Mouse (Mus musculus) embryonic facial prominence, embryonic 13.5 days (tissue): ENCODE measurements at regions not wholly inside any gene's neighbourhood (a gene's known extent, or its start where the extent isn't known, plus 50 kb on each side); places are given as distances from the start of the nearest gene placed in this dataset.

ENCODE experiments used
- ATAC-seq: fragments of 200-750 bp; cut with Nextera tagmentation; 2 replicates; pipeline ENCODE4 v1.8.0; 2017; ENCODE audit warnings: low read depth; ENCODE audit not compliant: insufficient number of reproducible peaks, insufficient read depth, low FRiP score, low TSS enrichment
- H3K27ac ChIP-seq: fragments of 300-500 bp; sonication (generic); 2 replicates; pipeline ENCODE4 v1.5.1; 2015; ENCODE audit warnings: moderate library complexity, mild to moderate bottlenecking, inconsistent platforms
- H3K27me3 ChIP-seq: fragments of 300-500 bp; sonication (generic); 2 replicates; pipeline ENCODE4 v1.6.1; 2015; ENCODE audit warnings: mild to moderate bottlenecking, inconsistent platforms
- H3K36me3 ChIP-seq: fragments of 300-500 bp; sonication (generic); 2 replicates; pipeline ENCODE4 v1.6.1; 2015; ENCODE audit warnings: mild to moderate bottlenecking, inconsistent platforms
- H3K4me1 ChIP-seq: fragments of 300-500 bp; sonication (generic); 2 replicates; pipeline ENCODE4 v1.6.1; 2015; ENCODE audit warnings: inconsistent platforms
- H3K4me2 ChIP-seq: fragments of 300-500 bp; sonication (generic); 2 replicates; pipeline ENCODE4 v1.6.1; 2015; ENCODE audit warnings: moderate library complexity, mild to moderate bottlenecking, inconsistent platforms
- H3K4me3 ChIP-seq: fragments of 300-500 bp; sonication (generic); 2 replicates; pipeline ENCODE4 v1.5.1; 2015; ENCODE audit warnings: mild to moderate bottlenecking, inconsistent platforms
- H3K9ac ChIP-seq: fragments of 300-500 bp; sonication (generic); 2 replicates; pipeline ENCODE4 v1.6.1; 2015; ENCODE audit warnings: mild to moderate bottlenecking, inconsistent platforms
- H3K9me3 ChIP-seq: fragments of 300-500 bp; sonication (generic); 2 replicates; pipeline ENCODE4 v1.6.1; 2016; ENCODE audit warnings: inconsistent platforms
- WGBS: fragments of 180-500 bp; shearing (Covaris S2); methylation state at CpG from one replicate; pipeline ENCODE4 v1.1.7; 2015; ENCODE audit warnings: mixed read lengths; 5-methylcytosine and 5-hydroxymethylcytosine counted together

DNA sequence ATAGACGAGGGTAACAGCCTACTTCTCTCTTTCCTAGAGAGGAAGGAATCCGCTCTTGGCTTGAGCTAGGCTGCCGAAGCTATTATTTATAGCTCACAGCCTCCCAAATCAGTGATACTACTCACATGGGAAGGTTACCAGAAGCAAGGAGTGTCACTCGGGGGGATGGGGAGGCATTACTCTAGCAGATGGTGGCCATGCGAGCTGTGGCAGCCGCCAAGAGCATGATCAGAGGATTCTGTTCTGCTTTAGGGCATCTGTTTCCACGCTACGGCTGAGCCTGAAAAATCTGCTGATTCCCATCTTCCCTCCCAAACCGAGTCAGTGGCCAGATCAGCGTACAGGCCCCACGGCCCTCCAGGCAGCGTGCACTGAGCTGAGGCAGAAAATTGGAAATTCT, 79.5 kb downstream of the Kctd12 start:
- Histone ChIP-seq H3K36me3 (no peaks in the 10 kb centered on the region), H3K9ac (0 out of 2 replicates have a peak overlapping the region, but pooled peaks have one; percentile 8), H3K4me2 (peak overlapping the region; percentile 46), H3K4me3 (no peak overlapping the region), H3K27me3 (no peaks in the 10 kb centered on the region), H3K9me3 (no peaks in the 10 kb centered on the region), H3K27ac (peak overlapping the region; percentile 41), H3K4me1 (peaks cover 8% of the 10 kb centered on the region)
- 16% methylated on average over 12 of the region's 12 CpGs for WGBS
- ATAC-seq: no peak

DNA sequence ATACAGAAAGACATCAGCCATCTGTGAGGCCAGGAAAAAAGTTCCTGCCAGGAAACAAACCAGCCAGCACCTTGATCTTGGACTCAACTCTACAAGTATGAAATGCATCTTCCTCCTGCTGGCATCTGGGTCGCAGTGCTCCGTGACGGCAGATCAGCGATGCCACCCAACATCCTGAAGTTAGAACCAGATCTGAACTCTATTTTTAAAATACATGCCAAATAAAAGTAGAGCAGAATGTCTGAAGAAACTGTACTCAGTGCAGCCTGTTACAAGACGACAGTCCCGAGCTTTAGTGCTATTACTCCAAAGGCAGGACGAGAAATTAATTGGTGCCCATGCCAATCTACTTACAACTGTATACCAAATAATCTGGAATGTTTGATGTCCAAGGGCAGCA, 80.2 kb downstream of the Kctd12 start:
- 65% methylated on average over 7 of the region's 7 CpGs for WGBS
- peak overlapping the region; percentile 41; the same call in 1 of the 2 replicates for H3K27ac ChIP-seq
- no peak overlapping the region for H3K4me3 ChIP-seq
- no peaks in the 10 kb centered on the region for H3K9me3 ChIP-seq
- no peaks in the 10 kb centered on the region for H3K27me3 ChIP-seq
- no peak overlapping the region for H3K4me2 ChIP-seq
- H3K9ac ChIP-seq: no peak overlapping the region
- no peak for ATAC-seq
- peaks cover 8% of the 10 kb centered on the region for H3K4me1 ChIP-seq
- no peaks in the 10 kb centered on the region for H3K36me3 ChIP-seq

DNA sequence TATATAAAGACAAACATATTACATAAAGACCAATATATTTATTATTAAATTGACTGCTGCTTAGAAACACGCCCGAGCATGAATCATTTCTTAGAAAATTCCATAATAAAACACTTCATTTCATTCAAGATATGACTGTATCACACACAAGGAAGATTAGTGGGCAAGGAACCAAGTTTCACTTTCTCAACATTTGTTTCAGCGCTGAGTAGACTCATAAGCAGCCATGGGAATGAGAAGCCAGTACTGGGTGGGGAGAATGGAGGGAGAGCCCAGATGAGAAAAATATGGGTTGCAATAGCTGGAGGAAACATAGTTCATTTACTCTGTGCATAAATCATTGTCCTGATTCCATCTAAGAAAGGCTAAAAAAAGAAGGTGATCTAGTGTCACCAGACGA, 84.0 kb downstream of the Kctd12 start:
- Histone ChIP-seq H3K4me3 (no peak overlapping the region), H3K9ac (no peak overlapping the region), H3K27me3 (no peaks in the 10 kb centered on the region), H3K27ac (no peak overlapping the region), H3K4me2 (no peak overlapping the region), H3K9me3 (no peaks in the 10 kb centered on the region), H3K36me3 (no peaks in the 10 kb centered on the region), H3K4me1 (peaks cover 8% of the 10 kb centered on the region)
- WGBS: 84% methylated on average over 4 of the region's 4 CpGs
- ATAC-seq: no peak

DNA sequence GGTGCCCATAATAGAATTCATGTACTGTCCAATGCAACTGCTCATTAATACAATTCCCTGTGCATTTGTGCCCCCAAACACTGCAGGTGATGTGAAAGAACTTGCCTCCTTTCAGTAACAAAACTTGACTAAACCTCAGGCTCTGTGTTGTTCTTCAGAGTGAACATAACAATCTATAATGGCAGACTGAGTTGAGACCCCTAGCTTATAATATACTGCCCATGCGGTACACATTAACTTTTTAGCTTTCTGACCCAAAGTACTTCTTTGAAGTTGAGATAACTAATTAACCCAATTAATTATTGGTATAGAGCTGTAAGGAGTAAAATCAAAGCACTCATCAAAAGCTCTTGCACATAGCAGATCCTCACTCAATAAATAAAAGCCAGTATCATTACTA, 85.4 kb downstream of the Kctd12 start:
- no peak overlapping the region for H3K27ac ChIP-seq
- no peaks in the 10 kb centered on the region for H3K9me3 ChIP-seq
- no peak for ATAC-seq
- peaks cover under 1% of the 10 kb centered on the region; the same call in 1 of the 2 replicates for H3K4me1 ChIP-seq
- 84% methylated on average over 1 of the region's 1 CpGs for WGBS
- H3K4me3 ChIP-seq: no peak overlapping the region
- H3K27me3 ChIP-seq: no peaks in the 10 kb centered on the region
- H3K36me3 ChIP-seq: no peaks in the 10 kb centered on the region
- H3K9ac ChIP-seq: no peak overlapping the region
- H3K4me2 ChIP-seq: no peak overlapping the region

DNA sequence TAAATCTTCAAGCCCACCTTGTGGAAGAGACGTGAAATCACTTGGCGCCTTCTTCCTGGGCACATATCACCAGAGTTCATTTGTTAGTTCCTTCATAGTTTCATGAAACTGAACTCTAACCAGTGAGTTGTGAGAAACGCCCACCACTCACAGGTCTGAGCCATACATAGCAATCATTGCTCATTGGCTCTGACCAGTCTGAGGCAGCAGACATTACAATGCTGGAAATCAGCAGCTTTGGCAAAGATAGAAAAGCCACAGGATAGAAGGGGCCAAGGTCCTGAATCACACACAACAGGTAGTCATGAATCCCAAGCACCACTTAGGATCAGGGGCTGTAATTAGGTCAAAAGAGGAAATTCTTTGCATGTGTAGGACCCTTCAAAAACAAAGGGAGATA, 85.9 kb downstream of the Kctd12 start:
- H3K4me1 ChIP-seq: peaks cover 5% of the 10 kb centered on the region
- no peak for ATAC-seq
- H3K4me2 ChIP-seq: no peak overlapping the region
- H3K27me3 ChIP-seq: no peaks in the 10 kb centered on the region
- 85% methylated on average over 3 of the region's 3 CpGs for WGBS
- H3K4me3 ChIP-seq: no peak overlapping the region
- H3K9me3 ChIP-seq: no peaks in the 10 kb centered on the region
- H3K27ac ChIP-seq: no peak overlapping the region
- no peaks in the 10 kb centered on the region for H3K36me3 ChIP-seq
- no peak overlapping the region for H3K9ac ChIP-seq

- Histone ChIP-seq H3K4me3 (no peak overlapping the region), H3K27ac (no peak overlapping the region), H3K4me2 (no peak overlapping the region), H3K36me3 (no peaks in the 10 kb centered on the region), H3K9ac (no peak overlapping the region), H3K27me3 (no peaks in the 10 kb centered on the region), H3K9me3 (no peaks in the 10 kb centered on the region), H3K4me1 (peaks cover 8% of the 10 kb centered on the region)
- WGBS: 89% methylated on average over 7 of the region's 7 CpGs
- ATAC-seq: no peak
Measured at GRCm38 (mm10) chr14:102893241-102893640, 89.2 kb downstream of the Kctd12 start.

DNA sequence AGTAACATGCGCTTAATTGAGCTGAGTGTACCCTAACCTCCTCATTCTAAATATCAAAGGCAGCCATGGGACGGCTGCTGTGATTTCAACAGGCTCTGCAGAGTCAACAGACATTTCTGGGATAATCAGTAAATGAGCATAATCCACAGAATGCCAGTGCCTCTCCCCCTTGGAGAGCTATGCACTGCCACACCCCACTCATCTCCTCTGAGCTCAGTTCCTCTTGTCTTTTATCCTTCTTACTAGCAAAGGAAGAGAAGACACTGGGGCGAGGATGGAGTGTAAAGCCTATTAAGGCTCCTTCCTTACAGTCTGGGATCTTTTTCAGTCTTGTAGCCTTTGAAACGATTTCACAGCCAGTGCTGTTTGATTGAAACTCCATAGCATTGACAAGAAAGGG, 90.9 kb downstream of the Kctd12 start:
- Histone ChIP-seq H3K9me3 (no peaks in the 10 kb centered on the region), H3K36me3 (no peaks in the 10 kb centered on the region), H3K9ac (no peak overlapping the region), H3K27me3 (no peaks in the 10 kb centered on the region), H3K4me1 (peaks cover 8% of the 10 kb centered on the region), H3K4me3 (no peak overlapping the region), H3K27ac (no peak overlapping the region), H3K4me2 (no peak overlapping the region)
- no peak for ATAC-seq
- WGBS: 32% methylated on average over 4 of the region's 4 CpGs

- H3K9ac ChIP-seq: no peak overlapping the region
- no peak overlapping the region for H3K4me2 ChIP-seq
- no peaks in the 10 kb centered on the region for H3K36me3 ChIP-seq
- peaks cover 15% of the 10 kb centered on the region for H3K4me1 ChIP-seq
- H3K9me3 ChIP-seq: no peaks in the 10 kb centered on the region
- ATAC-seq: no peak
- WGBS: 92% methylated on average over 2 of the region's 2 CpGs
- H3K27ac ChIP-seq: no peak overlapping the region
- H3K4me3 ChIP-seq: no peak overlapping the region
- H3K27me3 ChIP-seq: no peaks in the 10 kb centered on the region
Measured at GRCm38 (mm10) chr14:102885240-102885598, 97.2 kb downstream of the Kctd12 start.

GRCm38 (mm10) chr14:102884539-102885239, 97.7 kb downstream of the Kctd12 start:
- H3K4me3 ChIP-seq: no peak overlapping the region
- no peaks in the 10 kb centered on the region for H3K27me3 ChIP-seq
- no peak overlapping the region for H3K9ac ChIP-seq
- no peaks in the 10 kb centered on the region for H3K36me3 ChIP-seq
- no peak overlapping the region for H3K4me2 ChIP-seq
- H3K4me1 ChIP-seq: peaks cover 15% of the 10 kb centered on the region
- WGBS: 87% methylated on average over 10 of the region's 10 CpGs
- ATAC-seq: no peak
- no peak overlapping the region for H3K27ac ChIP-seq
- no peaks in the 10 kb centered on the region for H3K9me3 ChIP-seq

GRCm38 (mm10) chr14:102883344-102884122, 98.9 kb downstream of the Kctd12 start:
- no peak for ATAC-seq

GRCm38 (mm10) chr14:102882281-102882680, 100.2 kb downstream of the Kctd12 start:
- no peak overlapping the region for H3K4me3 ChIP-seq
- H3K36me3 ChIP-seq: no peaks in the 10 kb centered on the region
- H3K9me3 ChIP-seq: no peaks in the 10 kb centered on the region
- H3K27me3 ChIP-seq: no peaks in the 10 kb centered on the region
- ATAC-seq: no peak
- no peak overlapping the region for H3K9ac ChIP-seq
- no peak overlapping the region for H3K27ac ChIP-seq
- WGBS: 83% methylated on average over 3 of the region's 3 CpGs
- no peak overlapping the region for H3K4me2 ChIP-seq
- peaks cover 15% of the 10 kb centered on the region for H3K4me1 ChIP-seq

More at GRCm38 (mm10) chr14:102883344-102884122, 98.9 kb downstream of the Kctd12 start:
- no peak overlapping the region for H3K9ac ChIP-seq
- no peak overlapping the region for H3K4me3 ChIP-seq
- no peaks in the 10 kb centered on the region for H3K9me3 ChIP-seq
- no peaks in the 10 kb centered on the region for H3K36me3 ChIP-seq
- 83% methylated on average over 15 of the region's 15 CpGs for WGBS
- H3K4me2 ChIP-seq: no peak overlapping the region
- peaks cover 15% of the 10 kb centered on the region for H3K4me1 ChIP-seq
- no peak overlapping the region for H3K27ac ChIP-seq
- H3K27me3 ChIP-seq: no peaks in the 10 kb centered on the region

- Histone ChIP-seq H3K9me3 (no peaks in the 10 kb centered on the region), H3K36me3 (no peaks in the 10 kb centered on the region), H3K27me3 (no peaks in the 10 kb centered on the region), H3K4me3 (no peak overlapping the region), H3K4me1 (peaks cover 15% of the 10 kb centered on the region), H3K4me2 (no peak overlapping the region), H3K27ac (peak overlapping the region; percentile 51), H3K9ac (no peak overlapping the region)
- 46% methylated on average over 1 of the region's 1 CpGs for WGBS
- ATAC-seq: no peak
Measured at GRCm38 (mm10) chr14:102880658-102881083, 101.8 kb downstream of the Kctd12 start.
